Comparison of ENCODE assay signal across 9 mouse cellular contexts in genomic region chr4:12539184-12539791, GRCm38 (mm10).
A peak's percentile ranks its signal among the peaks of the same experiment; 100 is the strongest.
DNase-seq lines count a peak whose midpoint lies in the region; ATAC-seq and TF ChIP-seq lines count a peak whose summit lies in the region.
"Had no signal": no experiment of that assay in that cellular context is flagged by ENCODE, and none has a peak within 500 bp of the region (broad histone marks: within the 10 kb centered on the region; RNA-seq: fewer than 3 reads in every experiment).

No protein-coding gene starts in this region.

- no peak overlapping the region for H3K9ac ChIP-seq in lung, embryonic 14.5 days
- peak overlapping the region; percentile 44; the same call in 1 of the 2 replicates for H3K9ac ChIP-seq in forebrain, embryonic 11.5 days (ENCODE audit: low read length)
- H3K9ac ChIP-seq in limb, embryonic 12.5 days (replicated peaks), result no peak overlapping the region
- H3K9ac ChIP-seq: liver, embryonic 15.5 days had no signal

- no peak overlapping the region for H3K27ac ChIP-seq in lung, embryonic 14.5 days (ENCODE audit: low read depth)
- no peak overlapping the region for H3K27ac ChIP-seq in forebrain, embryonic 11.5 days (ENCODE audit: low read depth, low read length)
- H3K27ac ChIP-seq in limb, embryonic 12.5 days, result no peak overlapping the region
- H3K27ac ChIP-seq: liver, embryonic 15.5 days had no signal

- no peak overlapping the region for H3K4me3 ChIP-seq in lung, embryonic 14.5 days (ENCODE audit: low read depth, low read length)
- H3K4me3 ChIP-seq in forebrain, embryonic 11.5 days (ENCODE audit: low read depth, low read length), result no peak overlapping the region
- no peak overlapping the region for H3K4me3 ChIP-seq in limb, embryonic 12.5 days (replicated peaks)
- H3K4me3 ChIP-seq: liver, embryonic 15.5 days had no signal

- H3K9me3 ChIP-seq in lung, embryonic 14.5 days (ENCODE audit: low read depth, low read length), result no peaks in the 10 kb centered on the region
- no peaks in the 10 kb centered on the region for H3K9me3 ChIP-seq in forebrain, embryonic 11.5 days (ENCODE audit: control insufficient read depth, low read length)
- no peaks in the 10 kb centered on the region for H3K9me3 ChIP-seq in limb, embryonic 12.5 days
- H3K9me3 ChIP-seq: liver, embryonic 15.5 days had no signal

- peak; percentile 43 for DNase-seq in lung, embryonic 14.5 days
- no peak for DNase-seq in lung, postnatal 25 days (ENCODE audit: low spot score)
- DNase-seq in forebrain, embryonic 11.5 days (ENCODE audit: low spot score), result no peak
- DNase-seq in retina, postnatal 1 day, result peak; percentile 68
- DNase-seq in layer of hippocampus, adult 9-10 months (ENCODE audit: low spot score), result no peak
- DNase-seq in natural killer cell, adult 2 months (ENCODE audit: low spot score in 2 of 2), result no peak
- DNase-seq: adrenal gland, adult 8-10 months had no signal

- H3K27me3 ChIP-seq in lung, embryonic 14.5 days (ENCODE audit: insufficient read depth, low read length), result no peaks in the 10 kb centered on the region
- H3K27me3 ChIP-seq in forebrain, embryonic 11.5 days (ENCODE audit: control insufficient read depth, insufficient read depth, low read length), result no peaks in the 10 kb centered on the region
- H3K27me3 ChIP-seq in limb, embryonic 12.5 days, result no peaks in the 10 kb centered on the region
- H3K27me3 ChIP-seq: liver, embryonic 15.5 days had no signal

- WGBS in lung, embryonic 14.5 days, result 23% methylated on average over 4 of the region's 4 CpGs
- whole genome bisulfite sequencing in forebrain, embryonic 11.5 days, result 33% methylated on average over 4 of the region's 4 CpGs
- WGBS in limb, embryonic 12.5 days, result 32% methylated on average over 4 of the region's 4 CpGs

- no peak overlapping the region for H3K4me2 ChIP-seq in lung, embryonic 14.5 days
- peak overlapping the region; percentile 44; the same call in 1 of the 2 replicates for H3K4me2 ChIP-seq in forebrain, embryonic 11.5 days (ENCODE audit: low read depth, low read length, severe bottlenecking)
- peak overlapping the region; percentile 35; the same call in 1 of the 2 replicates for H3K4me2 ChIP-seq in limb, embryonic 12.5 days
- H3K4me2 ChIP-seq: liver, embryonic 15.5 days had no signal

- H3K4me1 ChIP-seq in lung, embryonic 14.5 days (ENCODE audit: insufficient read depth), result no peaks in the 10 kb centered on the region
- no peaks in the 10 kb centered on the region; the same call in 1 of the 2 replicates for H3K4me1 ChIP-seq in forebrain, embryonic 11.5 days (replicated peaks; ENCODE audit: control insufficient read depth, insufficient read depth, low read length)
- peaks cover 21% of the 10 kb centered on the region for H3K4me1 ChIP-seq in limb, embryonic 12.5 days (replicated peaks)
- H3K4me1 ChIP-seq: liver, embryonic 15.5 days had no signal

- no peak for TF ChIP-seq CTCF in lung, embryonic 14.5 days (IDR thresholded peaks at IDR 0.05; ENCODE audit: low read depth)

- no peaks in the 10 kb centered on the region for H3K36me3 ChIP-seq in lung, embryonic 14.5 days (ENCODE audit: insufficient read depth)
- H3K36me3 ChIP-seq in forebrain, embryonic 11.5 days (ENCODE audit: control insufficient read depth, insufficient read depth, low read length), result no peaks in the 10 kb centered on the region
- H3K36me3 ChIP-seq in limb, embryonic 12.5 days, result no peaks in the 10 kb centered on the region
- H3K36me3 ChIP-seq: liver, embryonic 15.5 days had no signal

- no peak for ATAC-seq in lung, embryonic 14.5 days (ENCODE audit: insufficient read depth)
- ATAC-seq in forebrain, embryonic 11.5 days (replicated peaks; ENCODE audit: low FRiP score), result 0 out of 2 replicates have a peak, but pooled peaks have one; percentile 60
- ATAC-seq in limb, embryonic 12.5 days (ENCODE audit: insufficient number of reproducible peaks, insufficient read depth, low FRiP score, low TSS enrichment, low read depth), result no peak

Comparison
In these comparisons a context has a peak if more than half of its experiments do, and no peak if none do; other contexts are left out.
1. DNase-seq: peak in lung, embryonic 14.5 days (single experiment) and retina, postnatal 1 day (single experiment); none in lung, postnatal 25 days (single experiment), forebrain, embryonic 11.5 days (single experiment), layer of hippocampus, adult 9-10 months (single experiment) and natural killer cell, adult 2 months (0 of 2).